Mouse (Mus musculus): ENCODE results near the gene 1700017N19Rik. TPM values are rescaled to one million over a fixed set of nuclear protein-coding genes. Genes with fewer than 3 reads are reported as not detected.

Gene 1700017N19Rik
- total RNA-seq, 2 experiments from 2014 or later, result not detected

DNA sequence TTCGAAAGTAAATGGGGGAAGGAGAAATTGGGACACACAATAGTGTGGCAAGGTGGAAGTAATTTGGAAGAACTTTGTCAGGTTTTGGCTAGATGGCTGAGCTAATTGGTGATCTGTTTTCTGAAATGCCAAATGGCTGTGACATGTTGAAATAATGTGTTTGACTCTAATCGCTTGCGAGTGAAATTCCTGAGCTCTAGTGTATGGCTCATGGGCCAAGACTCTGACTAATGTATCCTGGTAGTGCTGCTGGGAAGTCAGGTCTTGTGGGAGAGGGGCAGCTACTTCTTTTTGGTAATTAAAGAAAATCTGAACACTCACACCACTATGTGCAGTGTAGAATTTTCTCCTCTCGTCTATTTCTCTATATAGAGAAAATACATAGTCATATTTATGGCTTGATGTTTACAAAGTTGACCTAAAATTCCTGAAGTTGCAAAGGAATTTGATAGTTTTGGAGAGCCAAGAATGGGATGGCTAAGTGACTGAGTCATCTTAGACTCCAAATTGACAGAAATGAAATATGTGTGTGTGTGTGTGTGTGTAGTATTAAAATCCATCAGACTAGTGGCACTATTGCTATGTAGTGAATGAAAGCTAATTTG, 55.1 kb downstream of the 1700017N19Rik start:
- DNase-seq (ENCODE audit: low spot score), result no peak
- intact Hi-C loops (cut with DNase I), result no loop called here

DNA sequence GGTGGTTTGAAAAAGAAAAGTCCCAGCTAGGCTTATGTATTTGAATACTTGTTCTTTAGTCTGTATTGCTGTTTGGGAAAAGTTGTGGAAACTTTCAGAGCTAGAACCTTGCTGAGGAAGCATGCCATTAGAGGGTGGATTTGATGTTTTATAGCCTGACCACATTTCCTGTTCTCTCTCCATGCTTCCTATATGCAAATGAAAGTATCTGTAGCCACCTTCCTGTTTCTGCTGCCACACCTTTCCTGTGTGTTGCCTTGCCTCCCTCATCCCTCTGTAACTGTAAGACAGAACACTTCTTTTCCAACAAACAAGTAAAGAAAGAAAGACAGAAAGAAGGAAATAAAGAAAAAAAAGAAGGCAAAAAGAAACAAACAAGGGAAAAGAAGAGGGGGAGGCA, 63.9 kb downstream of the 1700017N19Rik start:
- DNase-seq (ENCODE audit: low spot score), result no peak
- intact Hi-C loops (cut with DNase I), result no loop called here

DNA sequence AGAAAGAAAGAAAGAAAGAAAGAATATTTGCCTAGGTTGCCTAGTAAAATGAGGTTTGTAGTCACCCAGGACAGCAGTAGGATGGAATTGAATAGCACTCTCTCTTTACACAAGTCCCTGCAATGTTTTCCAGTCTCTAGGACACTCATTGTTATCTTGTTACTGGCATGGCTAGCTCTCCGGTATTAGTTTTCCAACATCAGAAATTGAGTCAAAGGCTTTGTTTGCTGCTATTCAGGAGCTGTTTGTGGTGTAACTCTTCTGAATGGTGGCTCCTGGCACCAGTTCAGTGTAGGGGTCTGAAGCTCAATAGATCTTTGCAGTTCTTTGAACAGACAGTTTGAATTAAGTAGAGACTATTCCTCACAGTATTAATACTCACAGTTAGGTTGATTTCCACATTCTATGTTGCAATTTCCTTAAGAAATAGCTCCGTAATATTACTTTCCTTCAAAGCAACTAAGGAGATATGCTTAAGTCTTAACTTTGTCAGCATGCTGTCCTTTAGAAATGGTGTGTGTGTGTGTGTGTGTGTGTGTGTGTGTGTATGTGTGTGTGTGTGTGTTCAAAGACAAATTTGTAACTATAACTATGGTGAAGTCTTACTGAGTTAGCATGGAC, 71.8 kb downstream of the 1700017N19Rik start:
- intact Hi-C loops (cut with DNase I), result no loop called here
- no peak for DNase-seq (ENCODE audit: low spot score)

Other genes with a start within 250 kb of the 1700017N19Rik start
- not detected for gene Gm4302, start 249.6 kb upstream of the 1700017N19Rik start, total RNA-seq (2021)
- gene Gm4303, start 244.5 kb upstream of the 1700017N19Rik start, total RNA-seq (2021), result not detected
- gene Gm4305, start 239.4 kb upstream of the 1700017N19Rik start, total RNA-seq (2021), result not detected
- gene Gm4307, start 229.1 kb upstream of the 1700017N19Rik start, total RNA-seq (2021), result not detected
- not detected for gene Gm4312, start 207.9 kb upstream of the 1700017N19Rik start, total RNA-seq (2021)
- gene Tmtc3, start 103.1 kb upstream of the 1700017N19Rik start, total RNA-seq (2021), result 10 to 100 TPM; 17.1 to 17.9 TPM
- gene Cep290, start 102.9 kb upstream of the 1700017N19Rik start, total RNA-seq (2021), result 1 to 10 TPM; 3.0 to 4.0 TPM
- 1 to 10 TPM; 4.9 to 6.9 TPM for gene 4930430F08Rik, start 61 bp upstream of the 1700017N19Rik start, total RNA-seq (2021)